Comparison of ENCODE assay signal across 8 mouse cellular contexts in genomic region chr19:57112816-57113406, GRCm38 (mm10).
DNase-seq lines count a peak whose midpoint lies in the region; ATAC-seq lines count a peak whose summit lies in the region.

No protein-coding gene starts in this region.

- WGBS in heart, embryonic 11.5 days (ENCODE audit: insufficient replicate concordance) = 34% methylated on average over 9 of the region's 9 CpGs
- 29% methylated on average over 9 of the region's 9 CpGs for WGBS in heart, embryonic 15.5 days

- no peaks in the 10 kb centered on the region for H3K27me3 ChIP-seq in heart, embryonic 11.5 days (ENCODE audit: control insufficient read depth, insufficient read depth, low read length)
- H3K27me3 ChIP-seq in heart, embryonic 15.5 days = no peaks in the 10 kb centered on the region

- no peak for ATAC-seq in heart, embryonic 11.5 days (replicated peaks; ENCODE audit: insufficient number of reproducible peaks, low FRiP score, low TSS enrichment)
- ATAC-seq in heart, embryonic 15.5 days (replicated peaks; ENCODE audit: insufficient number of reproducible peaks, insufficient read depth, low FRiP score, low read depth) = no peak; the same call in 1 of the 2 replicates
- ATAC-seq in megakaryocyte, adult 5-6 weeks (ENCODE audit: poor library complexity, severe bottlenecking) = peak; percentile 68; the same call in 1 of the 2 replicates

- H3K4me1 ChIP-seq in heart, embryonic 11.5 days (ENCODE audit: control insufficient read depth, insufficient read depth, low read length) = peaks cover 40% of the 10 kb centered on the region
- peaks cover 22% of the 10 kb centered on the region for H3K4me1 ChIP-seq in brown adipose tissue, adult 24 weeks (ENCODE audit: control insufficient read depth, insufficient read depth, insufficient read length, low read length)
- H3K4me1 ChIP-seq in heart, embryonic 15.5 days (replicated peaks) = peaks cover 57% of the 10 kb centered on the region

- H3K27ac ChIP-seq in heart, embryonic 11.5 days (ENCODE audit: low read depth, low read length) = 0 out of 2 replicates have a peak overlapping the region, but pooled peaks have one; percentile 35
- H3K27ac ChIP-seq in brown adipose tissue, adult 24 weeks (replicated peaks; ENCODE audit: low read depth, low read length) = peak overlapping the region; percentile 64
- peak overlapping the region; percentile 65 for H3K27ac ChIP-seq in heart, embryonic 15.5 days

- no peaks in the 10 kb centered on the region for H3K36me3 ChIP-seq in heart, embryonic 11.5 days (ENCODE audit: control insufficient read depth, insufficient read depth, low read length)
- no peaks in the 10 kb centered on the region for H3K36me3 ChIP-seq in heart, embryonic 15.5 days

- no peak overlapping the region for H3K4me3 ChIP-seq in heart, embryonic 11.5 days (ENCODE audit: low read depth, low read length)
- no peak overlapping the region for H3K4me3 ChIP-seq in brown adipose tissue, adult 24 weeks (ENCODE audit: insufficient read depth, low read depth, low read length)
- no peak overlapping the region for H3K4me3 ChIP-seq in heart, embryonic 15.5 days

- H3K9me3 ChIP-seq in heart, embryonic 11.5 days (replicated peaks; ENCODE audit: control insufficient read depth, low read length) = no peaks in the 10 kb centered on the region
- H3K9me3 ChIP-seq in heart, embryonic 15.5 days (replicated peaks) = no peaks in the 10 kb centered on the region

- intact Hi-C loops in gastrocnemius, postnatal 14 days (cut with DNase I; ENCODE audit: low total_unique reads) = no loop called here

- no peak overlapping the region for H3K9ac ChIP-seq in heart, embryonic 11.5 days (ENCODE audit: low read depth, low read length)
- no peak overlapping the region for H3K9ac ChIP-seq in heart, embryonic 15.5 days

- no peak overlapping the region for H3K4me2 ChIP-seq in heart, embryonic 11.5 days
- no peak overlapping the region for H3K4me2 ChIP-seq in heart, embryonic 15.5 days

- no peak for DNase-seq in heart, postnatal 4 days
- peak; percentile 64 for DNase-seq in 416B (ENCODE audit: low read depth)
- no peak for DNase-seq in gastrocnemius, postnatal 14 days
- DNase-seq in right cerebral cortex, postnatal 25 days = no peak
